Mouse (Mus musculus): ENCODE results near the gene Orai2. TPM values are rescaled to one million over a fixed set of nuclear protein-coding genes. Genes with fewer than 3 reads are reported as not detected.

Orai2 gene
- total RNA-seq (2012; rRNA removed) (26.6 and 33.6 TPM in 2 replicates), polyA plus RNA-seq (2012; ENCODE audit: insufficient read depth in 1 of 2, insufficient read length in 2 of 2, low read depth in 1 of 2, low replicate concordance in 2 of 2, missing spikeins in 1 of 2) (10 to 100 TPM in 1 of 2 experiments, not detected in 1; 35.7 TPM)

GRCm38 (mm10) chr5:136170512-136171362 is at the start of gene Orai2:
Gene Orai2, minus strand, starts transcription at chr5:136170713.
- DNase-seq (ENCODE audit: low read depth, low spot score), result peak; percentile 88
- Histone ChIP-seq H3K27me3 (ENCODE audit: control insufficient read depth in 1 of 2, insufficient read depth in 2 of 2, low read length in 2 of 2) (no peaks in the 10 kb centered on the region), H3K79me2 (ENCODE audit: control insufficient read depth, insufficient read depth, low read length, poor library complexity) (peaks cover 14% of the 10 kb centered on the region), H3K9ac (ENCODE audit: control insufficient read depth, low read depth, low read length, poor library complexity, severe bottlenecking) (peak within 1 kb of the TSS; percentile 80), H3K4me1 (ENCODE audit: control insufficient read depth in 1 of 2, insufficient read depth in 2 of 2, low read length in 2 of 2) (peaks cover 0 to 29% of the 10 kb centered on the region in 2 experiments), H3K9me3 (replicated peaks; ENCODE audit: insufficient read depth, low read length) (no peaks in the 10 kb centered on the region), H3K4me3 (ENCODE audit: control insufficient read depth in 1 of 2, insufficient read depth in 1 of 2, low read depth in 2 of 2, low read length in 2 of 2) (peak within 1 kb of the TSS; percentile 78 to 81), H3K36me3 (ENCODE audit: control insufficient read depth in 1 of 2, insufficient read depth in 2 of 2, low read length in 2 of 2) (peaks cover 2 to 15% of the 10 kb centered on the region in 2 experiments; a peak in 3 of 4 replicates), H3K27ac (ENCODE audit: control insufficient read depth, low read depth, low read length) (peak within 1 kb of the TSS; percentile 94)
- TF ChIP-seq USF1 (IDR thresholded peaks at IDR 0.05; ENCODE audit: low read depth, low read length) (peak; percentile 96), POLR2A (IDR thresholded peaks at IDR 0.05; ENCODE audit: control insufficient read depth in 1 of 2, insufficient read depth in 1 of 2, low read depth in 1 of 2, low read length in 2 of 2, poor library complexity in 1 of 2) (peak in 1 of 2 experiments; percentile 24; a peak in 2 of 4 replicates), USF2 (IDR thresholded peaks at IDR 0.05; ENCODE audit: borderline replicate concordance in 1 of 2, insufficient read depth in 1 of 2, low read depth in 1 of 2, low read length in 2 of 2) (peak; percentile 95 to 98), EP300 (IDR thresholded peaks at IDR 0.05; ENCODE audit: low read depth in 1 of 2, low read length in 2 of 2) (no peak), MXI1 (IDR thresholded peaks at IDR 0.05; ENCODE audit: low read depth, low read length) (peak; percentile 89), BHLHE40 (IDR thresholded peaks at IDR 0.05; ENCODE audit: borderline replicate concordance, low read depth, low read length) (peak; percentile 65; the same call in 1 of the 2 replicates), MAX (IDR thresholded peaks at IDR 0.05; ENCODE audit: low read length) (peak; percentile 97), E2F4 (IDR thresholded peaks at IDR 0.05; ENCODE audit: borderline replicate concordance, low read depth, low read length) (no peak), POLR2AphosphoS5 (IDR thresholded peaks at IDR 0.05; ENCODE audit: borderline replicate concordance, low read depth, low read length) (no peak), ETS1 (IDR thresholded peaks at IDR 0.05; ENCODE audit: low read depth, low read length) (peak; percentile 17; the same call in 1 of the 2 replicates), UBTF (IDR thresholded peaks at IDR 0.05; ENCODE audit: borderline replicate concordance, insufficient read depth, low read depth, low read length) (0 out of 2 replicates have a peak, but pooled peaks have one; percentile 63), MAZ (IDR thresholded peaks at IDR 0.05; ENCODE audit: low read depth, low read length) (peak; percentile 74; the same call in 1 of the 2 replicates), MAFK (IDR thresholded peaks at IDR 0.05; ENCODE audit: borderline replicate concordance, low read depth, low read length) (no peak), NELFE (IDR thresholded peaks at IDR 0.05; ENCODE audit: low read depth, low read length) (peak; percentile 35), ZMIZ1 (IDR thresholded peaks at IDR 0.05; ENCODE audit: low read depth, low read length) (peak; percentile 41; the same call in 1 of the 2 replicates), ZNF384 (IDR thresholded peaks at IDR 0.05; ENCODE audit: low read depth, low read length) (no peak), ZC3H11A (IDR thresholded peaks at IDR 0.05; ENCODE audit: low read depth, low read length) (no peak)

Measured in MEL (cell line).